Mouse (Mus musculus) hindbrain, embryonic 16.5 days (tissue): ENCODE data around the gene Ptpn22. TPM values are rescaled to one million over a fixed set of nuclear protein-coding genes. Genes with fewer than 3 reads are reported as not detected.
"Not testable (repeated sequence)": the region's sequence is repeated elsewhere in the genome, so short reads cannot be mapped to it uniquely, and the experiment has no call there.

Experiments used
- ATAC-seq: fragments of 200-750 bp; cut with Nextera tagmentation; 2 replicates; pipeline ENCODE4 v1.8.0; 2017; ENCODE audit warnings: moderate TSS enrichment, moderate library complexity
- H3K27ac ChIP-seq: fragments of 300-500 bp; sonication (generic); 2 replicates; pipeline ENCODE4 v1.5.1; 2014; ENCODE audit warnings: low read depth, mild to moderate bottlenecking, control low read depth, low read length, moderate library complexity
- H3K27me3 ChIP-seq: fragments of 300-500 bp; sonication (generic); replicated peaks from 2 replicates; pipeline ENCODE4 v1.6.1; 2014; ENCODE audit warnings: low read length; ENCODE audit not compliant: control insufficient read depth, insufficient read depth
- H3K36me3 ChIP-seq: fragments of 300-500 bp; sonication (generic); 2 replicates; pipeline ENCODE4 v1.6.1; 2014; ENCODE audit warnings: mild to moderate bottlenecking, low read length, moderate library complexity, mixed read lengths; ENCODE audit not compliant: control insufficient read depth, insufficient read depth
- H3K4me1 ChIP-seq: fragments of 300-500 bp; sonication (generic); 2 replicates; pipeline ENCODE4 v1.6.1; 2014; ENCODE audit warnings: low read depth, low read length; ENCODE audit not compliant: control insufficient read depth, insufficient read depth
- H3K4me2 ChIP-seq: fragments of 300-500 bp; sonication (generic); 2 replicates; pipeline ENCODE4 v1.6.1; 2014; ENCODE audit warnings: mild to moderate bottlenecking, low read length, control low read depth, moderate library complexity
- H3K4me3 ChIP-seq: fragments of 300-500 bp; sonication (generic); 2 replicates; pipeline ENCODE4 v1.5.1; 2014; ENCODE audit warnings: mild to moderate bottlenecking, low read length, control low read depth, moderate library complexity
- H3K9ac ChIP-seq: fragments of 300-500 bp; sonication (generic); 2 replicates; pipeline ENCODE4 v1.6.1; 2014; ENCODE audit warnings: low read depth, mild to moderate bottlenecking, control low read depth, low read length, moderate library complexity
- H3K9me3 ChIP-seq: fragments of 300-500 bp; sonication (generic); 2 replicates; pipeline ENCODE4 v1.6.1; 2014; ENCODE audit warnings: mild to moderate bottlenecking, low read length, moderate library complexity; ENCODE audit not compliant: control insufficient read depth
- WGBS: fragments of 180-500 bp; shearing (Covaris S2); extraction: QIAGEN DNeasy Blood & Tissue Kit; methylation state at CpG from one replicate; pipeline ENCODE4 v1.1.7; 2014; 5-methylcytosine and 5-hydroxymethylcytosine counted together
- polyA plus RNA-seq: library from polyadenylated mRNA; unstranded; fragments of >200 nt; fragmentation: Nextera tagmentation; extraction: Ambion mirVana; gene quantifications from 2 replicates; pipeline ENCODE4 v1.2.1, GENCODE M21; 2015

Ptpn22 gene
- polyA plus RNA-seq, 1 experiment from 2014 or later = 0.43 TPM

GRCm38 (mm10) chr3:103835272-103835950 is 24.2 kb upstream of the Ptpn22 start:
- 78% methylated on average over 6 of the region's 6 CpGs for WGBS
- Histone ChIP-seq H3K36me3 (no peaks in the 10 kb centered on the region), H3K27me3 (no peaks in the 10 kb centered on the region), H3K9me3 (no peaks in the 10 kb centered on the region), H3K27ac (no peak overlapping the region), H3K4me3 (no peak overlapping the region), H3K4me2 (no peak overlapping the region), H3K4me1 (no peaks in the 10 kb centered on the region), H3K9ac (no peak overlapping the region)
- ATAC-seq = no peak

GRCm38 (mm10) chr3:103835951-103836310 is 23.7 kb upstream of the Ptpn22 start:
- H3K4me1 ChIP-seq = no peaks in the 10 kb centered on the region
- no peak overlapping the region for H3K4me2 ChIP-seq
- no peak for ATAC-seq
- H3K27me3 ChIP-seq = no peaks in the 10 kb centered on the region
- WGBS = 79% methylated on average over 10 of the region's 10 CpGs
- H3K9me3 ChIP-seq = no peaks in the 10 kb centered on the region
- no peak overlapping the region for H3K27ac ChIP-seq
- no peak overlapping the region for H3K4me3 ChIP-seq
- H3K36me3 ChIP-seq = no peaks in the 10 kb centered on the region
- no peak overlapping the region for H3K9ac ChIP-seq

GRCm38 (mm10) chr3:103836453-103836852 is 23.1 kb upstream of the Ptpn22 start:
- no peak for ATAC-seq
- no peaks in the 10 kb centered on the region for H3K36me3 ChIP-seq
- H3K27ac ChIP-seq = no peak overlapping the region
- H3K27me3 ChIP-seq = no peaks in the 10 kb centered on the region
- no peak overlapping the region for H3K4me2 ChIP-seq
- no peak overlapping the region for H3K9ac ChIP-seq
- H3K4me1 ChIP-seq = no peaks in the 10 kb centered on the region
- no peak overlapping the region for H3K4me3 ChIP-seq
- H3K9me3 ChIP-seq = no peaks in the 10 kb centered on the region
- WGBS = 97% methylated on average over 5 of the region's 5 CpGs

- H3K4me2 ChIP-seq = no peak overlapping the region
- no peaks in the 10 kb centered on the region for H3K36me3 ChIP-seq
- H3K4me1 ChIP-seq = no peaks in the 10 kb centered on the region
- ATAC-seq = no peak
- no peak overlapping the region for H3K4me3 ChIP-seq
- no peak overlapping the region for H3K9ac ChIP-seq
- no peak overlapping the region for H3K27ac ChIP-seq
- H3K9me3 ChIP-seq = no peaks in the 10 kb centered on the region
- 96% methylated on average over 6 of the region's 6 CpGs for WGBS
- no peaks in the 10 kb centered on the region for H3K27me3 ChIP-seq
These were observed 19.9 kb upstream of the Ptpn22 start for GRCm38 (mm10) chr3:103839711-103840110.

GRCm38 (mm10) chr3:103840195-103840594 is 19.4 kb upstream of the Ptpn22 start:
- WGBS = 81% methylated on average over 3 of the region's 3 CpGs
- H3K4me3 ChIP-seq, H3K9ac ChIP-seq, H3K4me2 ChIP-seq, H3K4me1 ChIP-seq, H3K9me3 ChIP-seq, H3K36me3 ChIP-seq, ATAC-seq, H3K27ac ChIP-seq, H3K27me3 ChIP-seq: not testable (repeated sequence)

GRCm38 (mm10) chr3:103840946-103841345 is 18.6 kb upstream of the Ptpn22 start:
- 92% methylated on average over 7 of the region's 7 CpGs for WGBS
- not testable (repeated sequence) for H3K4me3 ChIP-seq, H3K4me2 ChIP-seq, H3K4me1 ChIP-seq, H3K27ac ChIP-seq, H3K9ac ChIP-seq, H3K9me3 ChIP-seq, H3K27me3 ChIP-seq, H3K36me3 ChIP-seq, ATAC-seq

GRCm38 (mm10) chr3:103850644-103851363 is 8.8 kb upstream of the Ptpn22 start:
- WGBS = 83% methylated on average over 9 of the region's 9 CpGs

GRCm38 (mm10) chr3:103851481-103851880 is 8.1 kb upstream of the Ptpn22 start:
- no peaks in the 10 kb centered on the region for H3K36me3 ChIP-seq
- H3K4me1 ChIP-seq = no peaks in the 10 kb centered on the region
- WGBS = 91% methylated on average over 6 of the region's 6 CpGs
- H3K9ac ChIP-seq = no peak overlapping the region
- H3K27ac ChIP-seq = no peak overlapping the region
- ATAC-seq = no peak
- H3K4me3 ChIP-seq = no peak overlapping the region
- no peaks in the 10 kb centered on the region for H3K9me3 ChIP-seq
- H3K27me3 ChIP-seq = no peaks in the 10 kb centered on the region
- no peak overlapping the region for H3K4me2 ChIP-seq

More at GRCm38 (mm10) chr3:103850644-103851363, 8.8 kb upstream of the Ptpn22 start:
- H3K4me2 ChIP-seq = no peak overlapping the region
- H3K27ac ChIP-seq = no peak overlapping the region
- no peaks in the 10 kb centered on the region for H3K4me1 ChIP-seq
- no peak for ATAC-seq
- H3K9me3 ChIP-seq = no peaks in the 10 kb centered on the region
- no peak overlapping the region for H3K4me3 ChIP-seq
- no peaks in the 10 kb centered on the region for H3K27me3 ChIP-seq
- no peak overlapping the region for H3K9ac ChIP-seq
- no peaks in the 10 kb centered on the region for H3K36me3 ChIP-seq

GRCm38 (mm10) chr3:103851882-103852281 is 7.7 kb upstream of the Ptpn22 start:
- H3K9ac ChIP-seq = no peak overlapping the region
- ATAC-seq = no peak
- H3K27ac ChIP-seq = no peak overlapping the region
- H3K36me3 ChIP-seq = no peaks in the 10 kb centered on the region
- no peak overlapping the region for H3K4me2 ChIP-seq
- no peaks in the 10 kb centered on the region for H3K27me3 ChIP-seq
- H3K4me3 ChIP-seq = no peak overlapping the region
- WGBS = 90% methylated on average over 8 of the region's 8 CpGs
- no peaks in the 10 kb centered on the region for H3K4me1 ChIP-seq
- H3K9me3 ChIP-seq = no peaks in the 10 kb centered on the region
